Mouse (Mus musculus) CH12.LX (cell line): ENCODE results near the gene Mrpl42. TPM values are rescaled to one million over a fixed set of nuclear protein-coding genes. Genes with fewer than 3 reads are reported as not detected.

ENCODE experiments used
- DNase-seq: peaks from one replicate; pipeline ENCODE4 v3.0.0-alpha.2; 2013; ENCODE audit errors: extremely low read depth
- H3K27ac ChIP-seq: 2 replicates; pipeline ENCODE4 v1.5.1; 2012; ENCODE audit warnings: low read depth, mild to moderate bottlenecking, control low read depth, moderate library complexity; ENCODE audit not compliant: insufficient read depth
- H3K27me3 ChIP-seq: replicated peaks from 2 replicates; pipeline ENCODE3; 2012; ENCODE audit warnings: inconsistent platforms
- H3K36me3 ChIP-seq, 2 experiments: replicated peaks in 1 of 2; 2 replicates each; pipeline versions ENCODE3 to v1.6.1; 2012; ENCODE audit warnings: inconsistent platforms in 1 of 2, low read length in 1 of 2, mild to moderate bottlenecking in 1 of 2, mixed read lengths in 1 of 2, moderate library complexity in 1 of 2; ENCODE audit not compliant: control insufficient read depth in 1 of 2, insufficient read depth in 1 of 2
- H3K4me1 ChIP-seq, 2 experiments: 2 replicates each; pipeline ENCODE4 v1.6.1; 2012; ENCODE audit warnings: inconsistent platforms in 1 of 2, moderate library complexity in 1 of 2; ENCODE audit not compliant: insufficient read depth in 2 of 2, control insufficient read depth in 1 of 2
- H3K4me2 ChIP-seq: 2 replicates; pipeline ENCODE4 v1.6.1; 2012; ENCODE audit warnings: low read depth, mild to moderate bottlenecking, control low read depth; ENCODE audit not compliant: poor library complexity, insufficient read depth, severe bottlenecking
- H3K4me3 ChIP-seq, 3 experiments: fragments of 150-350 bp in 1 of 3; sonication (generic) in 1 of 3; replicated peaks in 1 of 3; 2 replicates each; pipeline versions ENCODE3 to v1.5.1; 2011 to 2012; ENCODE audit warnings: low read depth in 2 of 3, low read length in 2 of 3, mild to moderate bottlenecking in 2 of 3, moderate library complexity in 2 of 3, control low read depth in 1 of 3, improper control_type of control experiment in 1 of 3, inconsistent platforms in 1 of 3, mixed read lengths in 1 of 3; ENCODE audit not compliant: poor library complexity in 1 of 3
- H3K79me2 ChIP-seq: replicated peaks from 2 replicates; pipeline ENCODE4 v1.6.1; 2012; ENCODE audit warnings: mild to moderate bottlenecking, moderate library complexity; ENCODE audit not compliant: control insufficient read depth, poor library complexity, insufficient read depth, severe bottlenecking; ENCODE audit errors: extremely low read depth
- H3K9ac ChIP-seq: 2 replicates; pipeline ENCODE4 v1.6.1; 2012; ENCODE audit warnings: low read depth, mild to moderate bottlenecking, control low read depth, moderate library complexity; ENCODE audit not compliant: insufficient read depth
- H3K9me3 ChIP-seq: replicated peaks from 2 replicates; pipeline ENCODE3; 2012; ENCODE audit warnings: low read length, inconsistent platforms, mixed read lengths
- BHLHE40 ChIP-seq: IDR thresholded peaks from 2 replicates; pipeline ENCODE4 v1.6.1; 2011; ENCODE audit warnings: mild to moderate bottlenecking, low read depth, low read length, improper control_type of control experiment
- CHD1 ChIP-seq: IDR thresholded peaks from 2 replicates; pipeline ENCODE4 v1.6.1; 2012; ENCODE audit warnings: low read depth, low read length, improper control_type of control experiment, inconsistent platforms
- CHD2 ChIP-seq: IDR thresholded peaks from 2 replicates; pipeline ENCODE4 v1.6.1; 2011; ENCODE audit warnings: low read length, improper control_type of control experiment
- CTCF ChIP-seq, 2 experiments: IDR thresholded peaks in 1 of 2; conservative IDR thresholded peaks in 1 of 2; 2 replicates each; pipeline ENCODE4 v1.5.1; 2011 to 2012; ENCODE audit warnings: low read depth in 2 of 2, low read length in 2 of 2, improper control_type of control experiment in 1 of 2, inconsistent platforms in 1 of 2, mild to moderate bottlenecking in 1 of 2, moderate library complexity in 1 of 2
- E2F4 ChIP-seq: IDR thresholded peaks from 2 replicates; pipeline ENCODE4 v1.6.1; 2011; ENCODE audit warnings: low read depth, low read length, improper control_type of control experiment; ENCODE audit not compliant: insufficient replicate concordance
- ELF1 ChIP-seq: IDR thresholded peaks from 2 replicates; pipeline ENCODE4 v1.6.1; 2014; ENCODE audit warnings: low read depth, mild to moderate bottlenecking, inconsistent platforms, low read length, improper control_type of control experiment
- HCFC1 ChIP-seq: IDR thresholded peaks from 2 replicates; pipeline ENCODE4 v1.6.1; 2012; ENCODE audit warnings: low read depth, mild to moderate bottlenecking, inconsistent platforms, low read length, improper control_type of control experiment
- IRF4 ChIP-seq: IDR thresholded peaks from 2 replicates; pipeline ENCODE4 v1.6.1; 2014; ENCODE audit warnings: low read depth, mild to moderate bottlenecking, inconsistent platforms, low read length, improper control_type of control experiment
- JUN ChIP-seq: IDR thresholded peaks from 2 replicates; pipeline ENCODE4 v1.6.1; 2011; ENCODE audit warnings: low read depth, mild to moderate bottlenecking, low read length, improper control_type of control experiment, moderate library complexity; ENCODE audit not compliant: insufficient read depth
- KAT2A ChIP-seq: IDR thresholded peaks from 2 replicates; pipeline ENCODE4 v1.6.1; 2012; ENCODE audit warnings: low read length, improper control_type of control experiment, inconsistent platforms; ENCODE audit not compliant: insufficient replicate concordance
- MAFK ChIP-seq: IDR thresholded peaks from 2 replicates; pipeline ENCODE4 v1.6.1; 2011; ENCODE audit warnings: low read length, improper control_type of control experiment; ENCODE audit not compliant: insufficient replicate concordance
- MAX ChIP-seq: IDR thresholded peaks from 2 replicates; pipeline ENCODE4 v1.6.1; 2011; ENCODE audit warnings: low read length, improper control_type of control experiment
- MAZ ChIP-seq: IDR thresholded peaks from 2 replicates; pipeline ENCODE4 v1.6.1; 2012; ENCODE audit warnings: low read depth, mild to moderate bottlenecking, inconsistent platforms, low read length, improper control_type of control experiment, moderate library complexity
- MXI1 ChIP-seq: IDR thresholded peaks from 2 replicates; pipeline ENCODE4 v1.6.1; 2011; ENCODE audit warnings: mild to moderate bottlenecking, low read depth, low read length, improper control_type of control experiment
- MYC ChIP-seq: IDR thresholded peaks from 2 replicates; pipeline ENCODE4 v1.6.1; 2011; ENCODE audit warnings: low read depth, mild to moderate bottlenecking, improper control_type of control experiment, low read length
- NELFE ChIP-seq: IDR thresholded peaks from 2 replicates; pipeline ENCODE4 v1.6.1; 2011; ENCODE audit warnings: low read depth, low read length, improper control_type of control experiment
- POLR2A ChIP-seq: IDR thresholded peaks from 2 replicates; pipeline ENCODE4 v1.6.1; 2011; ENCODE audit warnings: low read depth, mild to moderate bottlenecking, improper control_type of control experiment, low read length
- POLR2AphosphoS2 ChIP-seq: IDR thresholded peaks from 2 replicates; pipeline ENCODE4 v1.6.1; 2011; ENCODE audit warnings: low read depth, low read length, improper control_type of control experiment
- SIN3A ChIP-seq: IDR thresholded peaks from 2 replicates; pipeline ENCODE4 v1.6.1; 2012; ENCODE audit warnings: low read length, improper control_type of control experiment, inconsistent platforms
- TBP ChIP-seq: conservative IDR thresholded peaks from 2 replicates; pipeline ENCODE4 v1.6.1; 2011; ENCODE audit warnings: low read depth, low read length, improper control_type of control experiment
- UBTF ChIP-seq: IDR thresholded peaks from 2 replicates; pipeline ENCODE4 v1.6.1; 2012; ENCODE audit warnings: low read depth, mild to moderate bottlenecking, inconsistent platforms, low read length, improper control_type of control experiment, moderate library complexity
- USF1 ChIP-seq: IDR thresholded peaks from 2 replicates; pipeline ENCODE4 v1.6.1; 2014; ENCODE audit warnings: low read depth, mild to moderate bottlenecking, inconsistent platforms, low read length, improper control_type of control experiment
- ZC3H11A ChIP-seq: IDR thresholded peaks from 2 replicates; pipeline ENCODE4 v1.6.1; 2012; ENCODE audit warnings: low read depth, mild to moderate bottlenecking, inconsistent platforms, low read length, improper control_type of control experiment
- ZKSCAN1 ChIP-seq: IDR thresholded peaks from 2 replicates; pipeline ENCODE4 v1.6.1; 2012; ENCODE audit warnings: low read depth, inconsistent platforms, low read length, improper control_type of control experiment, borderline replicate concordance
- ZMIZ1 ChIP-seq: IDR thresholded peaks from 2 replicates; pipeline ENCODE4 v1.6.1; 2012; ENCODE audit warnings: low read depth, mild to moderate bottlenecking, inconsistent platforms, low read length, improper control_type of control experiment
- ZNF384 ChIP-seq: IDR thresholded peaks from 2 replicates; pipeline ENCODE4 v1.6.1; 2012; ENCODE audit warnings: low read depth, low read length, improper control_type of control experiment, inconsistent platforms
- dilution Hi-C: fragments of 300-500 bp; cut with MboI; formaldehyde crosslinking; loops from 2 replicates; pipeline ENCODE4 v1.14.3; 2020; ENCODE audit warnings: low sequenced_read_pairs; ENCODE audit not compliant: extremely low pct_unique_long_range_greater_than_20kb, extremely low pct_ligation_motif_present
- in situ Hi-C: fragments of 300-500 bp; cut with MboI; formaldehyde crosslinking; loops from 3 replicates; pipeline ENCODE4 v1.14.3; 2019; ENCODE audit warnings: low sequenced_read_pairs, low pct_ligation_motif_present, low pct_unique_long_range_greater_than_20kb, mixed read lengths
- polyA plus RNA-seq: library from polyadenylated mRNA; unstranded; fragments of >175 nt; gene quantifications from 2 replicates; pipeline ENCODE4 v1.2.1, GENCODE M21; 2012; ENCODE audit warnings: low read depth; ENCODE audit not compliant: insufficient read length
- total RNA-seq, 2 experiments: library from RNA; depleted of rRNA; stranded (reverse); fragments of 300-350 nt in 1 of 2; fragments of >200 nt in 1 of 2; gene quantifications; 2 replicates each; pipeline ENCODE4 v1.2.3; 2012 to 2014

The Mrpl42 gene
- total and polyA plus RNA-seq, 3 experiments: 161 to 389 (median 223) TPM

DNA sequence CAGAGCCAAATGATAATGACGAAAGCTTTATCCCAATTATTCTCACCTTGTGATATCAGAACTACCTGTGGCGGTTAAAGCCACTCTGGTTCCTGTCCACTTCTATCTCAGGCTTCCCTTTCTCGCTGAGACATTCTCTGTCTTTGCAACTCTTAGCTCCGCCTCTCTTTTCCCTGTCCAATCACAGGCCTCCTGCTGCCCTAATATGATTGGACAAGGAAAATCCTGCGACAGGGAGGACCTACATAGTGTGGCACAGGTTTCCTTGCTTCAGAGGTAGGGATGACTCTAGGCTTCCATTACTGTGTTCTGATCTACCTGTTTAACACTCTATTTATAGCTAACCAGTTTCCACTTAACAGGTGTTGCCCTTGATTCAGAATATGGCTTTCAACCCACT is 48.5 kb downstream of the Mrpl42 start:
- Histone ChIP-seq H3K79me2 (no peaks in the 10 kb centered on the region), H3K27ac (no peak overlapping the region), H3K9me3 (no peaks in the 10 kb centered on the region), H3K27me3 (no peaks in the 10 kb centered on the region), H3K4me3 (no peak overlapping the region), H3K9ac (no peak overlapping the region), H3K4me2 (no peak overlapping the region), H3K4me1 (peaks cover 0 to 2% of the 10 kb centered on the region in 2 experiments; a peak in 1 of 4 replicates), H3K36me3 (no peaks in the 10 kb centered on the region)
- dilution Hi-C loops (no loop called here), in situ Hi-C loops (no loop called here)
- TF ChIP-seq UBTF (no peak), IRF4 (no peak), CHD2 (no peak), POLR2A (no peak), TBP (no peak), HCFC1 (no peak), MAFK (no peak), E2F4 (no peak), USF1 (no peak), ZKSCAN1 (no peak), MAX (no peak), JUN (no peak)
- no peak for DNase-seq

DNA sequence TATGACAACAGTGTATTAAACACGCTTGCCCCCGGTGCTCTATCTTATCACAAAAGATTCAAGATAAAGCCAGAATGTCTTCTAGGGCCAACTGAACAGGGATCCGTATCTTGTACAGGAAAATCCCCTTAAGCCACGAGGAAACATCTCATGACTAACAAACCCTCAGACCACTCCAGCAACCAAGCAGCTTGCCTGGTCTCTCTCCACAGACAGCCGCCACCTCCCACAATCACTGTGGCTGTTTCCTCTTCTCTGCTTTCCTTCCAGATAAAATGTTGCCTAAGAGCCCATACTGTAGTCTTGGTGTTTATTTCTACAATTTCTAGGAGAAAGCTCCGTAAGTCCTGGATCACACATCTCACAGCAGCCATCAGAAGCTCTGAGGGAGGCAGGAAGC is 52.7 kb downstream of the Mrpl42 start:
- dilution Hi-C loops: no loop called here

DNA sequence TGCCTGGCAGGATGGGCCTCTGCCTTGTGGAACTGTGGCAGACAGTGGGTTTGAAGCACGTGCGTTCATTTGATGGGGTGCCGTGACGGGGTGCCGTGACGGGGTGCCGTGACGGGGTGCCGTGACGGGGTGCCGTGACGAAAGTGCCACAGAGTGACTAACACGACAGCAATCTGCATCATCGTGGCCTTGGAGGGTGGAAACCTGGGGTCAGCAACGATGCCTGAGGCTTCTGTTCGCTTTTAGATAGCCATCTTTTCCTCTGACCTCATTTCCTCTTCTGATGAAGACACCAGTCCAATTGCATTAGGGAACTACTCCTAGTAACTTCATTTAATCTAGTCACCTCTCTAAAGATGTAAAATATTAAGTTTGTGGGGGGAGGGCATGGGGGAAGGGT is 53.8 kb downstream of the Mrpl42 start:
- Histone ChIP-seq H3K9ac (no peak overlapping the region), H3K27me3 (no peaks in the 10 kb centered on the region), H3K79me2 (no peaks in the 10 kb centered on the region), H3K4me1 (peaks cover 0 to 3% of the 10 kb centered on the region in 2 experiments; a peak in 2 of 4 replicates), H3K9me3 (no peaks in the 10 kb centered on the region), H3K36me3 (no peaks in the 10 kb centered on the region), H3K27ac (no peak overlapping the region), H3K4me2 (no peak overlapping the region), H3K4me3 (no peak overlapping the region)
- in situ Hi-C loops (no loop called here), dilution Hi-C loops (no loop called here)
- DNase-seq: no peak
- no peak for TF ChIP-seq NELFE
- TF ChIP-seq CTCF (conservative IDR thresholded peaks at IDR 0.05 in 1 of 2, IDR thresholded peaks at IDR 0.05 in 1 of 2; ENCODE audit: low read depth in 2 of 2, low read length in 2 of 2): no peak
- TF ChIP-seq ELF1: no peak
- no peak for TF ChIP-seq POLR2AphosphoS2
- TF ChIP-seq BHLHE40: no peak
- TF ChIP-seq MAZ: no peak
- no peak for TF ChIP-seq MXI1
- no peak for TF ChIP-seq ZC3H11A
- no peak for TF ChIP-seq MYC
- TF ChIP-seq E2F4: no peak
- no peak for TF ChIP-seq MAFK
- no peak for TF ChIP-seq JUN
- TF ChIP-seq KAT2A: no peak
- no peak for TF ChIP-seq CHD1
- no peak for TF ChIP-seq ZNF384
- no peak for TF ChIP-seq UBTF
- TF ChIP-seq ZKSCAN1: no peak

More for the DNA sequence above, 52.7 kb downstream of the Mrpl42 start:
- in situ Hi-C loops: no loop called here
- peaks cover 0 to 2% of the 10 kb centered on the region in 2 experiments; a peak in 1 of 4 replicates for H3K4me1 ChIP-seq
- H3K36me3 ChIP-seq: no peaks in the 10 kb centered on the region
- H3K79me2 ChIP-seq: no peaks in the 10 kb centered on the region
- H3K4me3 ChIP-seq: no peak overlapping the region
- no peak overlapping the region for H3K4me2 ChIP-seq
- no peak overlapping the region for H3K9ac ChIP-seq
- no peaks in the 10 kb centered on the region for H3K9me3 ChIP-seq
- no peaks in the 10 kb centered on the region for H3K27me3 ChIP-seq
- DNase-seq: no peak
- no peak for TF ChIP-seq HCFC1
- TF ChIP-seq MAFK: no peak
- TF ChIP-seq ZMIZ1: no peak
- no peak for TF ChIP-seq POLR2A
- TF ChIP-seq BHLHE40: no peak
- TF ChIP-seq IRF4: no peak
- no peak for TF ChIP-seq SIN3A
- no peak overlapping the region for H3K27ac ChIP-seq
